Mouse (Mus musculus) thymus, postnatal 14 days (tissue): ENCODE results near the gene Stap1.

Source experiments
- DNase-seq: peaks from one replicate; pipeline ENCODE4 v3.0.0; 2021

Stap1 gene

DNA sequence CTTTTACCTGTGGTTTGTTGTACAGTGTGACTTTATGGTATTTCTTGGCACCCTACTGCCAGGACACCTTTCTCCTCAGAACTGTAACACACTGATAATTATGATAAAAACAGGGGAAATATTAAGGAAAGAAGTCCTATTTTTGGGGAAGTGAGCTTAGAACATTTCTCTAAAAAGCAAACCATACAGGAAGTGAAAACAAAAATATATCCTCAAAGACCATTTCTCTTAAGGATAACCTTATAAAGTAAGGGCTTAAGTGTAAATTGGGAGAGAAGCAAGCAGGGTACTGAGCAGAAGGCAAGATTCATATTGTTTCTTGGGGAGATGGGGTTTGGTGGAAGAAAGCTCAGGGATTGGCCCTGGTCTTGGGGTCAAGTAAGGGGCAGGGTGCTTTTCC, 58.3 kb downstream of the Stap1 start:
- DNase-seq, result no peak
